Mouse (Mus musculus) T-helper 1 cell (primary cell): ENCODE measurements around the gene Plekhg2.
"Not testable (repeated sequence)": the region's sequence is repeated elsewhere in the genome, so short reads cannot be mapped to it uniquely, and the experiment has no call there.

Experiments used
- in situ Hi-C: fragments of 300-600 bp; cut with MboI, MseI; formaldehyde crosslinking; loops from one replicate; pipeline ENCODE4 v1.15.1; 2025; ENCODE audit warnings: high pct_unique_total_duplicates

Plekhg2 gene

GRCm38 (mm10) chr7:28372251-28373108, at the start of gene Plekhg2:
Gene Plekhg2, minus strand, starts transcription at chr7:28372599.
- in situ Hi-C loops = no loop called here

GRCm38 (mm10) chr7:28419416-28419815, 47.0 kb upstream of the Plekhg2 start:
- in situ Hi-C loops = no loop called here

- in situ Hi-C loops = no loop called here
These were observed 45.8 kb upstream of the Plekhg2 start for GRCm38 (mm10) chr7:28418096-28418670.

GRCm38 (mm10) chr7:28417368-28417767, 45.0 kb upstream of the Plekhg2 start:
- in situ Hi-C loops = no loop called here

GRCm38 (mm10) chr7:28412826-28413225, 40.4 kb upstream of the Plekhg2 start:
- in situ Hi-C loops = no loop called here

- in situ Hi-C loops = no loop called here
These were observed 38.6 kb upstream of the Plekhg2 start for GRCm38 (mm10) chr7:28410841-28411475.

- in situ Hi-C loops = no loop called here
These were observed 29.5 kb upstream of the Plekhg2 start for GRCm38 (mm10) chr7:28401942-28402341.

- in situ Hi-C loops = no loop called here
These were observed 28.6 kb upstream of the Plekhg2 start for GRCm38 (mm10) chr7:28401030-28401429.

GRCm38 (mm10) chr7:28398696-28399340, 26.4 kb upstream of the Plekhg2 start:
- in situ Hi-C loops = no loop called here

GRCm38 (mm10) chr7:28398000-28398399, 25.6 kb upstream of the Plekhg2 start:
- in situ Hi-C loops = no loop called here

- in situ Hi-C loops = no loop called here
These were observed 23.0 kb upstream of the Plekhg2 start for GRCm38 (mm10) chr7:28395425-28395824.

GRCm38 (mm10) chr7:28393272-28393951, 21.0 kb upstream of the Plekhg2 start:
- in situ Hi-C loops = no loop called here

- in situ Hi-C loops = no loop called here
These were observed 20.3 kb upstream of the Plekhg2 start, which contains the start of the genes Med29 and Paf1 for GRCm38 (mm10) chr7:28392429-28393271. Gene Med29, minus strand, starts transcription at chr7:28392708. Gene Paf1, plus strand, starts transcription at chr7:28392951.

GRCm38 (mm10) chr7:28390331-28390730, 17.9 kb upstream of the Plekhg2 start:
- in situ Hi-C loops = no loop called here

- in situ Hi-C loops = not testable (repeated sequence)
These were observed 15.0 kb upstream of the Plekhg2 start for GRCm38 (mm10) chr7:28387384-28387783.

- in situ Hi-C loops = not testable (repeated sequence)
These were observed 14.5 kb upstream of the Plekhg2 start for GRCm38 (mm10) chr7:28386877-28387276.

GRCm38 (mm10) chr7:28386462-28386861, 14.1 kb upstream of the Plekhg2 start:
- in situ Hi-C loops = no loop called here

- in situ Hi-C loops = no loop called here
These were observed 13.6 kb upstream of the Plekhg2 start for GRCm38 (mm10) chr7:28386007-28386406.

GRCm38 (mm10) chr7:28385196-28385595, 12.8 kb upstream of the Plekhg2 start:
- in situ Hi-C loops = no loop called here

- in situ Hi-C loops = no loop called here
These were observed 11.8 kb upstream of the Plekhg2 start for GRCm38 (mm10) chr7:28384162-28384561.
